Mouse (Mus musculus) intestine, embryonic 15.5 days (tissue): ENCODE results near the gene Gm1553. TPM values are rescaled to one million over a fixed set of nuclear protein-coding genes. Genes with fewer than 3 reads are reported as not detected.

ENCODE experiments used
- ATAC-seq: fragments of 200-750 bp; cut with Nextera tagmentation; 2 replicates; pipeline ENCODE4 v1.8.0; 2017; ENCODE audit warnings: moderate TSS enrichment, moderate library complexity
- H3K27ac ChIP-seq: fragments of 300-500 bp; sonication (generic); 2 replicates; pipeline ENCODE4 v1.5.1; 2015; ENCODE audit warnings: mild to moderate bottlenecking, inconsistent platforms
- H3K27me3 ChIP-seq: fragments of 300-500 bp; sonication (generic); replicated peaks from 2 replicates; pipeline ENCODE4 v1.6.1; 2015; ENCODE audit warnings: inconsistent platforms
- H3K36me3 ChIP-seq: fragments of 300-500 bp; sonication (generic); 2 replicates; pipeline ENCODE4 v1.6.1; 2015; ENCODE audit warnings: inconsistent platforms
- H3K4me1 ChIP-seq: fragments of 300-500 bp; sonication (generic); replicated peaks from 2 replicates; pipeline ENCODE4 v1.6.1; 2015; ENCODE audit warnings: inconsistent platforms
- H3K4me2 ChIP-seq: fragments of 300-500 bp; sonication (generic); replicated peaks from 2 replicates; pipeline ENCODE4 v1.6.1; 2015; ENCODE audit warnings: mild to moderate bottlenecking, inconsistent platforms
- H3K4me3 ChIP-seq: fragments of 300-500 bp; sonication (generic); replicated peaks from 2 replicates; pipeline ENCODE4 v1.5.1; 2015; ENCODE audit warnings: inconsistent platforms
- H3K9ac ChIP-seq: fragments of 300-500 bp; sonication (generic); 2 replicates; pipeline ENCODE4 v1.6.1; 2015; ENCODE audit warnings: inconsistent platforms
- H3K9me3 ChIP-seq: fragments of 300-500 bp; sonication (generic); 2 replicates; pipeline ENCODE4 v1.6.1; 2016; ENCODE audit warnings: inconsistent platforms
- WGBS: fragments of 180-500 bp; shearing (Covaris S2); methylation state at CpG from one replicate; pipeline ENCODE4 v1.1.7; 2015; 5-methylcytosine and 5-hydroxymethylcytosine counted together
- polyA plus RNA-seq: library from polyadenylated mRNA; unstranded; fragments of >200 nt; fragmentation: Nextera tagmentation; extraction: Ambion mirVana; gene quantifications from 2 replicates; pipeline ENCODE4 v1.2.1, GENCODE M21; 2015

Gene Gm1553
- not detected in 2 replicates for polyA plus RNA-seq

DNA sequence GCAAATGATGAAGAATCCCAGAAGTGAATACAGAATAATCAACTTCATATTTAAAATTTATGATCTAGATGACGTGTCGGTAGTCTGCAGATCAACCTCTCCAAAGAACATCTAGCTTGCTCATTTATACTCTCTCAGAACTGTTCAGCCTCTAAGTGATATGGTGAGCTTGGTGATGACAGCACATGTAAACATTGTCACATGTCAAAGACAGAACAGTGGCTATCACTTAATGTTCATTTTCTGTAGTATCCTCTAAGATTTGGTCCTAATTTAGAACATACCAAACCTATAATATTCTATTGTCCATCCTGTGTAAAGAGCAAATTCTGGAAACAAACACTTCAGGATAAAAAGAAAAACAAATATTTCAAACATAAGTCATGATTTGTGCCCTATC lies at the start of gene Gm1553:
Gene Gm1553, minus strand, starts transcription at position 101 of the 400 bp plus-strand sequence.
- Histone ChIP-seq H3K4me3 (no peak within 1 kb of the TSS), H3K9ac (no peak within 1 kb of the TSS), H3K4me2 (no peak within 1 kb of the TSS), H3K27ac (no peak within 1 kb of the TSS), H3K36me3 (no peaks in the 10 kb centered on the region), H3K27me3 (no peaks in the 10 kb centered on the region), H3K4me1 (no peaks in the 10 kb centered on the region), H3K9me3 (no peaks in the 10 kb centered on the region)
- 87% methylated on average over 2 of the region's 2 CpGs for WGBS
- no peak for ATAC-seq

Other genes with a start within 250 kb of the Gm1553 start
- not detected in 2 replicates for gene 4932415D10Rik, start 176.0 kb downstream of the Gm1553 start, polyA plus RNA-seq
- 8.6 and 9.1 TPM in 2 replicates for gene Gm4924, start 138.4 kb downstream of the Gm1553 start, polyA plus RNA-seq
- 57.5 and 68.4 TPM in 2 replicates for gene 1190007I07Rik, start 130.6 kb upstream of the Gm1553 start, polyA plus RNA-seq
- gene Tdg, start 137.2 kb upstream of the Gm1553 start, polyA plus RNA-seq, result 122 and 128 TPM in 2 replicates
- gene Glt8d2, start 198.0 kb upstream of the Gm1553 start, polyA plus RNA-seq, result 5.1 and 6.9 TPM in 2 replicates
- gene Hcfc2, start 203.5 kb upstream of the Gm1553 start, polyA plus RNA-seq, result 29.7 and 33.5 TPM in 2 replicates